Mouse (Mus musculus): ENCODE data around the gene Npas2.

Gene Npas2

DNA sequence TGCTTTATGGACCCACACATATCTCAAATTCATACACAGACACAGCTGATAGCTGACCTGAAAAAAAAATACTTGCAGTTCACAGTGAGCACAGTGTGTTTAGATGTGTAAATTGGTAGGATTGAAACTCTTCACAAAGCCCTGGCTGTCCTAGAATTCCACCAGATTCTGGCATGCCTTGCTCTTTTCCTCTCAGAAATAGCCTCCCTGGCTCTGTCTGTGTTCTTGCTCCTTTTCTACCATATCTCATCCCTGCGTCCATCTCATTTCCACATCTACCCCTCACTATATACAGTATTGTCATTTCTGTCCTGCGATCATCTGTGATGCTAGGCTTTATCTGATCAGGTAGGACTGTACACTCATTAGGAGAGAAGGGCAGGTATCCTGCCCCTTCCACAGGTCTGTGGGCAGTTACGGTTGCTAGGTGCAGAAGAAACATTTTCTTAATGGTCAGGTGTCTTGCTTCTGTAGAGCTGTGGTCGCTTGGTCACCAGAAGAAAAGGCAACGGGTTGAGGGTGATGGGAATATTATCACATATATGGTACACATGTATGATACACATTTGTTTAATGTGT is 180.8 kb downstream of the Npas2 start:
- DNase-seq (ENCODE audit: low read depth, low spot score): no peak

DNA sequence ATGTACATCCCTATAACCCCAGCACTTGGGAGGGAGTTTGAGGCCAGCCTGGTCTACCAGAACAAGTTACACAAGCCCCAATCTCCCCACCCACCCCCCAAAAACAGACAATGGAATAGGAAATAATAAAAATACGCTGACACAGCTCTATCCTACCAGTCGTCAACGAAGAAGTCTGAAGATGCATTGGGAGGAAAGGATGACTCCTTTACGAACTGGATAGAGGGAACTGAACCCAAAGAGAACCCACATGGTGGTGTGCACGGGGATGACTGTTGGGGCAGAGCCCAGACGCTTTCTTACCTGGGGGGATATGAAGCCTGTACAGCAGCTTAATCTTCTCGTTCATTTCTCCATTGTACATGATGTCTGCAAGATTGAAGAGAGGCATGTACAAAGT is 182.6 kb downstream of the Npas2 start:
- no peak for DNase-seq (ENCODE audit: low read depth, low spot score)

DNA sequence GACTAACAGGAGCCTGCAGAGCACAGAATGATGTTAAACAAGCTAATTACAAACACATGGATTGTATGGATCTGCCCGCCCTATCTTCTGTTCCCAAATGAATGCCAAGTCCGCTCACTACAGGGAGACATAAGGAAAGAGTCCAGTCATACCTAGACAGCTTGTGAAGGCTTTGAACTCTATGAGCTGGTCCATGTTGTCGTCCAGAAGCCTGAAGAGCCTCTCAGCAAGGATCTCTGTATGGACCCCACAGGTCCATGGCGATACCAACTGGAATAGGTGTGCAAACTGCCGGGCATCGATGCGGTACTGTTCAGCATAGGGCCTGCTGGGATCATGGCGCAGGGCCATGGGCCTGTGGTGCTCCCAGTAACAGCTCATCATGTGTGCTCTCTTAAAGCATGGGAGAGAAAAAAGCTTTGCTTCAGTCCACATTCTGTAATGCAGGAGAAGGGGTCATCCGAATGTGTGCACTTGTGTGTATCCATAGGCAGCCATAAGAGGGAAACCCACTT is 183.3 kb downstream of the Npas2 start:
- DNase-seq (ENCODE audit: low read depth, low spot score): no peak

DNA sequence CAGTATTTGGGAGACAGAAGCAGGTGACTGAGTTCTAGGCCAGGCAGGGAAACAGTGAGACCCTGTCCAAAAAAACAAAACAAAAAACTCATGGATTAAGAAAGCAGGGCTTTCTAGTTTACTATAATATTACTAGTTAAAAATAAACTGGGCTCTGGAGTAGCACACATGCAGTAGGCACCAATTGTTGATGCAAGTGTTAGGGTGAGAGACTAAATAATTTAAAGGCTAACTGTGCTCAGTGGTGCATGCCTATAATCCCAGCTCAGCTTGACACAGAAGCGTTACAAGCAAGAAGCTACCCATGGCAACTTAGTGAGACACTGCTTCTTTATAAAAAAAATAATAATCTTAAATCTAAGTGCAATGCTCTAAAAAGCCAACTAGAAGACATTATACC is 185.0 kb downstream of the Npas2 start:
- no peak for DNase-seq (ENCODE audit: low read depth, low spot score)

DNA sequence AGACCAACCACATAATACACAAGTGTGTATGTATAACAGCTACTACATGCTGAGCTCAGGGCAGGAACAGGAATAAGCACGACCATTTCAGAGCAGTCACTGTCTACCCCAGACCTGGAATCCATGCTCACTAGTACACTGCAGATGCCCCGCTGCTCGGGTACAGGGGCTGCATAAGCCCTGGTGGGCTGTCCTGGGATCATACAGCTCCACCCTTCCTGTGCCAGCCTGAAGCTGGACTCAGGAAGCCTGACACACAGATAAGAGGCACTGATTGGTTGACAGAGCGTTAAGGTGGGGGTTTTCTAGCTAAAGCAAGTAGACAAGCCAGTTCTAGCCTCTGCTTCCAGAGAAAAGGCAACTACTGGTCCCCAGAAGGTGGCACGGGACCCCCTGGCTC is 185.5 kb downstream of the Npas2 start:
- no peak for DNase-seq (ENCODE audit: low read depth, low spot score)

DNA sequence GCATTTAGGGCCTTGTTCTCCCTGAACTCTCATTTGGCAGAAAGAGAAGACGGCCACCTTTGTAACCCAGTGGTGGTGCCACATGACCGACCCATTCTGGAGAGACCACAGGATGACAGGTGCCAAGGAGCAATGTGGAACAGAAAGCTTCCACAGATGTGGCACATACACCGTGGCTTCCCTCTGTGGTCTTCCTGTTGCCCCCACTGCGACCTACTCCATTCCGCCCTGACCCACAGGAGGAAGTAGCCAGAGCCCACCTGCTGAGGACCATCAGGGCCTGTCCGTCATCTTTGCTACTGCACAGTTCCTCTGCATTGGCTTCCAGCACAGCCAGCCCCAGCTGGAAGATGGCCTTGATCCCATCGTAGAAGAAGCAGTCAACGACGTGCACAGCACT is 187.5 kb downstream of the Npas2 start:
- DNase-seq (ENCODE audit: low read depth, low spot score): no peak

DNA sequence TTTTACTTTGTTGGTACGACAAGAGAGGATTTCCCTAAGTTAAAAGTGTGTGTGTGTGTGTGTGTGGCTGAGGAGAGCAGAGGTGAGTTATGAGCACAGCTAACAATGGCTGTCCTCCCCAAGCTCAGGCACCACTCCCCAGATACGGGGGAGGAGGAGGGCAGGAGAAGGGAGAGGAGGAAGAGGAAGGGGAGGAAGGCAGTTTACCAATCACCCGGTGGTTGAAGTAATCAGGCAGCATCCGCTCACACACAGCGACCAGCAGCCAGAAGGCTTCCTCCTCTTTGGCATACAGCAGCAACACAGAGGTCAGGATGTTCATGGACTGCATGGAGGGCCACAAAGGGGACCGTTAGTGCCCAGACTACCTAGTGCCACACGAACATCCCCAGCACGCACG is 191.4 kb downstream of the Npas2 start:
- DNase-seq (ENCODE audit: low read depth, low spot score): no peak

DNA sequence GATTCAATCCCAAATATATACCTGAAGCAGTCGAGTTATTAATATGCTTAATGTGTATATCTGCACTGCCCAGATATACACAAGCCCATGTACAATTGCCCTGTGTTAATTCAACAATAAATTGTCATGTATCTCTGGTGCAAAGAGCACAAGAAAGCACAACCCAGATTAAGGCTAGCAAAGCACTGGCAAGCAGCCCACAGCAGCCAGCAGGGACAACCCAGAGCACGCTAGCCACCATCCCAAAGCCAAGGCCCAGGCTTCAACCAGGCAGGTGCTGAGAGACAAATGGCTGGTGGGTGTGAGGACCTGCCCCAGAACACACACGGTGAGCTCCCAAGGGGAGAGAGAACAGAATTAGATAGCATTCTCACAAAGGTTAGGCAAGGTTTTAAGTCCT is 192.9 kb downstream of the Npas2 start:
- DNase-seq (ENCODE audit: low read depth, low spot score): no peak

DNA sequence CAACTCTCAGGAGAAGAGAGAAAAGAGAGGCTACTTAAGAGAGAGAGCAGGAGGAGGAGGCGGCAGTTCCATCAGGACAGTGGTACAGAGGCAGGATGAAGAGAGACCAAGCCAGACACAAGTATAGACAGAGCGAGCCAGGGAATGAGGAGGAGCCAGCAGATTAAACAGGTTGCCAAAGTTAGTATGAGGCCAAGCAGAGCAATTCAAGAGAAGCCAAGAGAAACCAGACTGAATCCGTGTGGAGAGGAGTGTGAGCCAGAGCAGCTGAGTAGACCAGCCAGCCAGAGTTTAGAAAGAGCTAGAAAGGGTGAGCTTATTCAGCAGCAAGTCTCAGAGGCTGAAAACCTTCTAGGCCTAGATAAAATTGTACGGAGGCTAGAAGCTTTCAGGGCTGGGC is 194.0 kb downstream of the Npas2 start:
- peak; percentile 67 for DNase-seq (ENCODE audit: low read depth, low spot score)

DNA sequence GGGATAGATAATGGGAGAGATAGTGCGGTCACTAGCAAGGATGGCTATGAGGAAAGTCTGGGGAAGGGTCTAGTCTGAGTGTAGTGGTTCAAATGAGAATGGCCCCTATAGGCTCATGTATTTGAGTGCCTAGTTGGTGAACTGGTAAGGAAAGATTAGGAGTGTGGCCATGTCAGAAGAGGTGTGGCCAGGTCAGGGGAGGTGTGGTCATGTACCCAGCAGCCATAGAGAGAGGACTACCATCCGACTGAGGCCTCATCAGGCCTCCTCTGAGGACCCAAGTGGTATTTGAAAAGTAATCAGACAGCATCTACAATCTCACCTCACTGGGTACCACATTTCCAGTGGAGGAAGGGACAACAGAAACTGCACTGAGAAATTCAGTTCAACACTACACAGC is 194.6 kb downstream of the Npas2 start:
- DNase-seq (ENCODE audit: low read depth, low spot score): no peak

DNA sequence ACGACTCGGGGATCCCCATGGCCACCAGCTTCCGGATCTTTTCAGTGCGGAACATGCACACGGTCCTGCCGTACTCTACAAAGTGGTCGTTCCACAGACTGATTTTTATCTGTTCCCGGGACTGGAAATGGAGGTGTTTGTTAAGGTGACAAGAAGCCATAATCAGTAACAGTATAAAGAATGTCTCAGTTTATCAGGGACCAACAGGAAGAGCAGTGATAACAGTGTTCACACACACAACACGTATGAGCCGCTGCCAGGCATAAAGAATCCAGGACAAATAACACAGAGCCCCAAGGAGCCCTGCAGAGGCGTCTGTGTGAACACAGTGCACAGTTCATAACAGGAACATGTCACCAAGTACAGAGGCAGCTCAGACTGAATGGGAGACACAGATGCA is 195.8 kb downstream of the Npas2 start:
- DNase-seq (ENCODE audit: low read depth, low spot score): no peak

DNA sequence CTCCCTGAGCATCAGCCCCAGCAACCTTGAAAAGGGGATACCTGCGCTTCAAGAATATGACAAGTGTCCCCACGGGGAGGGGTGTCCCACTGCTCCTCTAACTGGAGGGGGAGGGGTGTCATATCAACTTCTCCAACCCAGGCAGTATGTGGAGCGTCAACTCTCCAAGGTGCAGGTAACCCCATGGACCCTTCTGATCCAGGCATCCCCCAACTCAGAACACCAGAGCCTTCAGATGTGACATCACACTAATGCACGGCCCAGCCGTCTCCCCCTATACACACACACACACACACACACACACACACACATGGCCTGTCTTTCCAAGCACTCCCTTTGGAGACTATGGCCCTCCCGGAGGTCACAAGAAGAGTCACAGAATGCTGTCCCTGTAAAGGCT is 198.1 kb downstream of the Npas2 start:
- DNase-seq (ENCODE audit: low read depth, low spot score): no peak

DNA sequence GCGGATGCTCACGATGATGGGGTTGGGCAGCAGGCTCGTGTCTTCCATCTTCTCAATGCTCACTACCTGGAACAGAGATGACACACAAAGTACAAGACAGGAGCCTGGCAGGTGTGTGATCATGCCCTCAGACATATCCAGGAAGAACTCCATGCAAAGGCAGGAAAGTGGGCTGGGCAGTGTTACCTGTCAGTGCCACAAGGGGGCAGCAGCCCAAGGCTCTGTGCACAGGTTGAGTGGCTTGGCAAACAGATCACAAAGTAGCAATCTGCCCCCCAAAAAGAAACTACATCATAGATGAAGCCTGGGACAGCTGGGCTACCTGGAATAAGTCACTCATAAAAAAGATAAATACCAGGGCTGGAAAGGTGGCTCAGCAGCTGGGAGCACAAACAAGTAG is 198.7 kb downstream of the Npas2 start:
- DNase-seq (ENCODE audit: low read depth, low spot score): peak; percentile 84

DNA sequence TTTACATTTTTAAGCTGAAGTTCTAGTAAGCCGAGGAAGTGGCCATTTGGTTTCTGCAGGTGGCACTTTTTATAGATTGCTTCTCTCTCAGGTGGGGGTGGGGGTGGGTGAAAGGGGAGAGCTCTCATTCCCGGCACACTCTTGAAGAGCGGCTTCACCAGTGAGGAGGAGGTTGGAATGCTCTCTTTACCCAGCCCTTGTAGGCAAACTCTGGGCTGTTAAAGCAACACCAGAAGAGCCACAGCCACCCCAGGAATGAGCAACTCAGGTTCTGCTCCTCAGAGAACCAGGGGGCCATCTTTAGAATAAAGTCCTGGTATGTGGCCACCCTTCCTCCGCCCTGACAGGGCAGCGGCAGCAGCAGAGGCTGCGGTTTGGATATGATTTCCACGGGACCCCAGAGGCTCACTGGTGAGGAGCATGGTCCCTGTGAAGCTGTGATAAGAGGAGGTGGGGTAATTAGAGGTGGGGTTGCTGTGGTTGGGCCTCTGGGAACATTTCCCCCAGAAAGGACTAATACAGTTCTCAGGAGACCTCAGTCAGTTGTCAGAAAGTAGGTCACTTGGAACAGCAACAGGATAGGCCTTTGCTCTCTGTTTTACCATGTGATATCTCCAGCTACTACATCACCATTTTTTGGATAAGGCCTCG is 199.8 kb downstream of the Npas2 start:
- no peak for DNase-seq (ENCODE audit: low read depth, low spot score)

DNA sequence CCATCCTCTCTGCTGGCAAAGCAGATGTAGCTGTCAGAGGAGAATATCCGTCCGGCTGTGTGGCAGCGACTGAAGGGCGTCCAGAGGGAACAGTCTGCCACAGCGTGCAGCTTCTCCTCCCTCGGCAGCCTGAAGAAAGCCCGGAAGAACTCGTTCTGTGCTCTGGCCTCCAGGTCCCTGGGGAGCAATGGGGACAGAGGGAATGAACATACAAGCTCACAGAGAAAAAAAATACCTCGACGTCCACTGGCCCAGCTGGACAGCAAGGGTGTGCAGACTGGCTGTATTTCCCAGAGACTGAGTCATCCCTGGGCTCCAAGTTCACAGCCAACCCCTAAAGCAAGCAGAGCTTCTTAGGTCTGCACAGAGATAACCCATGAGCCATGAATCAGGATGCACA is 200.6 kb downstream of the Npas2 start:
- DNase-seq (ENCODE audit: low read depth, low spot score): peak; percentile 22

DNA sequence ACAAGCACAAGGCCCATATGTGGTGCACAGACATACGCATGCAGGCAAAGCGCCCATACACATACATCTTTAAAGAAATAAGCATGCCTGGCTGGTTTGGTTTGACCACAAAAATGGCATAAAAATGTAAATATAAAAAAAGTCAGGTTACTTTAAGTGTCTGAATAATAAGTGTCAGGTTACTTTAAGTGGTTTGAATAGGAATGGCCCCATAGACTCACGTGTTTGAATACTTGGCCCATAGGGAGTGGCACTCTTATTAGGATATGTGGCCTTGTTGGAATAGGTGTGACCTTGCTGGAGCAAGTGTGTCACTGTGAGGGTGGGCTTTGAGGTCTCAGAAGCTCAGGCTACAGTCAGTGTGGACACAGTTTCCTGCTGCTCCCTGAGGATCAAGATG is 201.1 kb downstream of the Npas2 start:
- no peak for DNase-seq (ENCODE audit: low read depth, low spot score)

DNA sequence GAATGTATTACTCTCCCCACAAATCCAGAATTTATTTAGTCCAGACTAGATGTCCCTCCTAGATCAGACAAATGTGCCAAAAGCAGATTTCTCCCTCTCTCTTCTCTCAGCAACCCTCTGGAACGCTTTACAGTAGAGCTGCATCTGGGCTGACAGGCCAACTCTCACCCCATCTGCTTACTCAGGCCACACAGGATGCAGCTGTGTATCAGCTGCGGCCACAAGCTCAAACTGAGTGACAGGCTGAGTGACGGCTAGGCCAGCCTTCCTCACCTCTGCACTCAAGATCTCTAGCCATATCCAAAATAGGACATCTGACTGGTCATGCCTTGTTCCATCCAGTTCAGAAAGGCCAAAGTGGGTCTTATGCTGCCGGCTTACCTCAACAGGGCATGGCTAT is 202.8 kb downstream of the Npas2 start:
- DNase-seq (ENCODE audit: low read depth, low spot score): no peak

DNA sequence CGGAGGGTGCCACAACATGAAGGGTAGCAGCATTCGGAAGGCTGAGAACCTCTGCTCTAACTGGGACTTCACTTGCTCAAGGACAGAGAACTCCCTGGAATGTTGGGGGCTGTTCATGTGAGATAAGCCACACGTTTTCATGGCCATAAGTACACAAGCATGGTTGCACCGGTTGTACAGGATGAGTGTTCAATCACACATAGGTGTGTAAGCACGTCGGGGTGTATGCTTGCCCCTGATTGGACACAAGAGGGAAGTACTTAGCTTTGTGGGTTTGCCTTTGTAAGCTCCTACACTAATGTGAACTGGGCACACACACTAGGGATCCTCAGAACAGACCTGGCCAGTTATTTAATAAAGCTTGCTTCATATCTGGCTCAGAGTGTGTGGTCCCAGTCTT is 204.8 kb downstream of the Npas2 start:
- no peak for DNase-seq (ENCODE audit: low read depth, low spot score)

DNA sequence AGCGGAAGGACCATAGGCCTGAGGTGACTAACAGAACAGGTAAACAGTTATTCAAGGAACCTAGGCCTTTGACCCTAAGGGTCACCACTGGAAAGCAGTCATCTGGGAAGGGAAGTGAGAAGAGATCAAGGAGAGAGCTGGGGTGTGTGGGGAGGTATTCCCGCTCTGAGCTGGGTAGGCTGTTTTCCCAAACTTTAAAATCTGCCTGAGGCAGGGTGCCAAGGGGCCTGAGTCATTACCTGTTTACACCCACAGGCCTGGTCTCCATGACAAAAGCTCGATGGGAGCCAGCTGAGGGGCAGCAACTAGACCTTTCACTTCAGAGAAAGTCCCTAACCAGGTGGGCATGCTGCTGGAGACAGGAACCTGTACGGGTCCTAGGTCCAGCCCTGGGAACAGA is 205.7 kb downstream of the Npas2 start:
- DNase-seq (ENCODE audit: low read depth, low spot score): no peak

DNA sequence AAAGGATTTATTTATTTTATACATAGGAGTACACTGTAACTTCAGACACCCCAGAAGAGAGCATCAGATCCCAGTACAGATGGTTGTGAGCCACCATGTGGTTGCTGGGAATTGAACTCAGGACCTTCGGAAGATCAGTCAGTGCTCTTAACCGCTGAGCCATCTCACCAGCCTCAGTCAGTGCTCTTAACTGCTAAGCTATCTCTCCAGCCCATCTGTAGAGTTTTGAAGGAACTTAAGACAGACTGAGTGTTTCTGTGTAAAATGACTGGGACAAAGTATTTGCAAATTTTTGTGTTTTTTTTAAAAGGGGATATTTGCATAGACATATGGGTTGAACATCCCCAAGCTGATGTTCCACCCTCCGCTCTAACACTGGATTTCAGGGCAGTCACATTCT is 206.6 kb downstream of the Npas2 start:
- DNase-seq (ENCODE audit: low read depth, low spot score): no peak

DNA sequence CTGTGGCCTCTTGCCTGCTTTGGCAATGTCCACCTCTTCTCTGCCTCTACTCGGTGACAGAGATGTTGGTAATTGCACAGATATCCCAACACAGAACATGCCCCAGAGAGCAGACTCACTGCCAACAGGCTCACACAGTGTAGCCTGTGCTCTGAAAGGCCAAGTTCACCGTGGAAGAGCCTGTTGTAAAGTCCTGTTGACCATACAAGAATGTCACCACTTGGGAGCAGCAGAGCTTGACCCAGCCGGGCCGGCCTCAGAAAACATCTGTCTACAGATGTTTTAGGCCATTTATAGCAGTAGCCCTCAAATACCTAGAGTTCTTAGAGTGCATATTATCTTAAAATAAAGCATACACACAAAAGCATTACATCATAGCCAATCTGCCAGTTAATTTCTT is 213.6 kb downstream of the Npas2 start:
- no peak for DNase-seq (ENCODE audit: low read depth, low spot score)

DNA sequence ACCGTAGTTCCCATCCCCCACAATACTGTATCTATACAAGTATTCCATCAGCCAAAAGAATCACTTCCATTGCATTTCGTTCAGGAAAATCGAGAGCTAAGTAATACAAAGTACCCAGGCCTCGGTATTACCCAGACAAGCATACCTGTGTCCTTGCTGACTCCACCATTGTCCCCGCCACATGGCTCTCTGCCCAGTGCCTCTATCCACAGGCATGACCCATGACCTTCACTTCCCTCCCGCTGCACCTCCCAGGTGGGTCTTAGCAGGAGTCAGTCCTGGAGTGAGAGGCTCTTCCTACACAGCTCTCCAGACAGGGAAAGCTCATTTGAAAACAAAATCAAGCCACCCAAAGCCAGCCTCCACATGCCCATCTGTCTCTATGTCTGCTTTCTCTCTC is 214.6 kb downstream of the Npas2 start:
- DNase-seq (ENCODE audit: low read depth, low spot score): no peak

DNA sequence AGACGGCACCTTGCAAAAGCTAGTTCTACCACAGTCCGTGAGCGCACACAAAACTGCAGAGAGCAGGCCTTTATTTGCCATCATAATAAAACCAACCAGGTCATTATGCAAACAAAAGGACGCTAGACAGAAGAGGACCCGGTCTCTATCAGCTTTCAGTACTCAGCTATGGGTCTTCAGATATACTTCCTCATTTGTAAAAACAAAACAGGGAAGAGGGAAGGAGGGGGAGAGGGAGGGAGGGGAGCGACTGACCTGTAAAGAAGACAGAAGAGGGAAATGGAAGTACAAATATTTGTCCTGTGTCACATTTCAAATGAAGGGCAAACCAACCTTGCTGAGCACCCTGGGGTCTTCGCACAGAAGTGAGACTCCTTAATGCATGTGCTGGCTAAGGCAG is 215.1 kb downstream of the Npas2 start:
- no peak for DNase-seq (ENCODE audit: low read depth, low spot score)

Measured in brain, adult 2 months (tissue).